Mouse (Mus musculus) lung, embryonic 15.5 days (tissue): Measurements from ENCODE around the gene Trim15. TPM values are rescaled to one million over a fixed set of nuclear protein-coding genes. Genes with fewer than 3 reads are reported as not detected.
"Not testable (repeated sequence)": the region's sequence is repeated elsewhere in the genome, so short reads cannot be mapped to it uniquely, and the experiment has no call there.

Experiments used
- ATAC-seq: fragments of 200-750 bp; cut with Nextera tagmentation; 2 replicates; pipeline ENCODE4 v1.8.0; 2017; ENCODE audit warnings: moderate number of reproducible peaks, borderline replicate concordance; ENCODE audit not compliant: low FRiP score, low TSS enrichment; ENCODE audit errors: extremely low read depth
- H3K27ac ChIP-seq: fragments of 300-500 bp; sonication (generic); 2 replicates; pipeline ENCODE4 v1.5.1; 2015; ENCODE audit warnings: moderate library complexity, mild to moderate bottlenecking, inconsistent platforms
- H3K27me3 ChIP-seq: fragments of 300-500 bp; sonication (generic); 2 replicates; pipeline ENCODE4 v1.6.1; 2015; ENCODE audit warnings: inconsistent platforms
- H3K36me3 ChIP-seq: fragments of 300-500 bp; sonication (generic); 2 replicates; pipeline ENCODE4 v1.6.1; 2015; ENCODE audit warnings: inconsistent platforms
- H3K4me1 ChIP-seq: fragments of 300-500 bp; sonication (generic); 2 replicates; pipeline ENCODE4 v1.6.1; 2015; ENCODE audit warnings: inconsistent platforms
- H3K4me2 ChIP-seq: fragments of 300-500 bp; sonication (generic); 2 replicates; pipeline ENCODE4 v1.6.1; 2015; ENCODE audit warnings: inconsistent platforms, mild to moderate bottlenecking, moderate library complexity
- H3K4me3 ChIP-seq: fragments of 300-500 bp; sonication (generic); 2 replicates; pipeline ENCODE4 v1.5.1; 2015; ENCODE audit warnings: mild to moderate bottlenecking, inconsistent platforms
- H3K9ac ChIP-seq: fragments of 300-500 bp; sonication (generic); 2 replicates; pipeline ENCODE4 v1.6.1; 2015; ENCODE audit warnings: inconsistent platforms
- H3K9me3 ChIP-seq: fragments of 300-500 bp; sonication (generic); 2 replicates; pipeline ENCODE4 v1.6.1; 2016; ENCODE audit warnings: inconsistent platforms
- WGBS: fragments of 180-500 bp; shearing (Covaris S2); methylation state at CpG from one replicate; pipeline ENCODE4 v1.1.7; 2015; 5-methylcytosine and 5-hydroxymethylcytosine counted together
- polyA plus RNA-seq: library from polyadenylated mRNA; unstranded; fragments of >200 nt; fragmentation: Nextera tagmentation; extraction: Ambion mirVana; gene quantifications from 2 replicates; pipeline ENCODE4 v1.2.1, GENCODE M21; 2015

Gene Trim15
- polyA plus RNA-seq, 1 experiment from 2014 or later: 0.14 TPM

GRCm38 (mm10) chr17:36896583-36896982, 29.6 kb upstream of the Trim15 start:
- H3K27me3 ChIP-seq: no peaks in the 10 kb centered on the region
- no peak for ATAC-seq
- no peaks in the 10 kb centered on the region; the same call in 1 of the 2 replicates for H3K4me1 ChIP-seq
- H3K4me2 ChIP-seq: no peak overlapping the region
- H3K27ac ChIP-seq: no peak overlapping the region
- H3K9me3 ChIP-seq: no peaks in the 10 kb centered on the region
- H3K36me3 ChIP-seq: no peaks in the 10 kb centered on the region
- H3K9ac ChIP-seq: no peak overlapping the region
- H3K4me3 ChIP-seq: no peak overlapping the region
- WGBS: 93% methylated on average over 1 of the region's 1 CpGs

- H3K27ac ChIP-seq: no peak overlapping the region
- ATAC-seq: no peak
- no peaks in the 10 kb centered on the region for H3K4me1 ChIP-seq
- no peaks in the 10 kb centered on the region for H3K36me3 ChIP-seq
- no peak overlapping the region for H3K9ac ChIP-seq
- H3K27me3 ChIP-seq: 0 out of 2 replicates have a peak, but pooled peaks cover 4% of the 10 kb centered on the region
- no peaks in the 10 kb centered on the region for H3K9me3 ChIP-seq
- no peak overlapping the region for H3K4me3 ChIP-seq
- 38% methylated on average over 5 of the region's 5 CpGs for WGBS
- no peak overlapping the region for H3K4me2 ChIP-seq
Observed at GRCm38 (mm10) chr17:36893387-36893786, 26.4 kb upstream of the Trim15 start.

DNA sequence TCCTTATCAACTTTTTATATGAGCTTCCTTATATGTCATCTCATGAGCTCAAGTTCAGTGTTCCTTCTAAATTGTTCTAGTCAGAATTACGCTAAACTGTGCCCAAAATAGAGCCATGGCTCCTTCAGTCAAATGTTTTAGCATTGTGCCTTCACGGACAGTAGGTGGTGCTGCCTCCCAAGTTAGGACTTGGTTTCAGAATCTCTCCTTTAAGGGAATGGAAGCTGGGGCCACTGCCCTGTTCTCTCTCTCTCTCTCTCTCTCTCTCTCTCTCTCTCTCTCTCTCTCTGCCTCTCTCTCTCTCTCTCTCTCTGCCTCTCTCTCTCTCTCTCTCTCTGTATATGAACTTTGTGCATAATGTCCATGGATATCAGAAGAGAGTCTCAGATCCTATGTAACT, 25.4 kb upstream of the Trim15 start:
- no peaks in the 10 kb centered on the region for H3K9me3 ChIP-seq
- 9% methylated on average over 2 of the region's 2 CpGs for WGBS
- 0 out of 2 replicates have a peak, but pooled peaks cover 4% of the 10 kb centered on the region for H3K27me3 ChIP-seq
- no peak overlapping the region for H3K4me2 ChIP-seq
- no peak overlapping the region for H3K4me3 ChIP-seq
- H3K36me3 ChIP-seq: no peaks in the 10 kb centered on the region
- no peak overlapping the region for H3K27ac ChIP-seq
- no peak for ATAC-seq
- H3K4me1 ChIP-seq: no peaks in the 10 kb centered on the region
- no peak overlapping the region for H3K9ac ChIP-seq

GRCm38 (mm10) chr17:36891496-36891895, 24.5 kb upstream of the Trim15 start:
- not testable (repeated sequence) for ATAC-seq, H3K4me1 ChIP-seq, H3K36me3 ChIP-seq, H3K9ac ChIP-seq, H3K9me3 ChIP-seq, H3K27me3 ChIP-seq, H3K4me2 ChIP-seq, H3K27ac ChIP-seq, H3K4me3 ChIP-seq
- 94% methylated on average over 1 of the region's 1 CpGs for WGBS

DNA sequence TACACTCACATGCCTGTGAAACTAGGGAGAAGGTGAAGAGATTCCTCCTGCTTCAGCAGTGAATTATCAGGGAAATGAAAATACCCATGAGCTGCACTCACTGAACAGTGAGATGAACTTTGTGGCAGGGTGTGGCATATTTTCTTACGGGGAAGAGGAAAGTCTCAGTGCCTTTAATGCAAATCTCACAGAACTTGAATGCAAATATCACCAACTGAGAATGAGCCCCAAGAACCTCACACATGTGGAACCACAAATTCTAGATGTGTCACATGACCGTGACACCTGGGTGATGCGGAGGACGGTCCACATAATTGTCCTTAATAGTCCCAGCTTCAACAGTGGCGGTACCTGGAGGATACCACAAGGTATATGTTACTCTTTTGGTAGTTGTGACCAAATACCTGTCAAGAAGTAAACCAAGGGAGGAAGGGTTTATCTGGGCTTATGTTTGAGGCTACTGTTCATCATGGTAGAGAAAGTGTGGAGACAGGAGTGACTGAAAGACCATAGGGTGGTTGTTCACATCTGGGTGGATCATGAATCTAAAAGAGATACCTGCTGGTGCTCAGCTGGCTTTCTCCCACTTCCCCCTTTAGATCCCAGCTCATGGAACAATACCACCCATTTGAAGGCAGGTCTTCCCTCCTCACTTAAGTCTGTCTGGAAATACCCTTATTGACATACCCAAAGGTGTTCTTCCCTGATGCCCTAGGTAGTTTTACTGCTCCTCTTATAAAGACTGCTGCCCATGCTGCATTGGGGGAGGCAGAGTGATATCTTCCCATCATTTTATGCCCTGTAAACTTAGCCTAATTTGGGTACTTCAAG, 23.3 kb upstream of the Trim15 start, which contains the start of gene Trim40:
Gene Trim40, minus strand, starts transcription at position 51 of the 831 bp plus-strand sequence.
- ATAC-seq: no peak
- H3K4me1 ChIP-seq: no peaks in the 10 kb centered on the region
- H3K9ac ChIP-seq: no peak within 1 kb of the TSS
- WGBS: 86% methylated on average over 5 of the region's 5 CpGs
- 0 out of 2 replicates have a peak, but pooled peaks cover 4% of the 10 kb centered on the region for H3K27me3 ChIP-seq
- no peaks in the 10 kb centered on the region for H3K9me3 ChIP-seq
- no peak within 1 kb of the TSS for H3K27ac ChIP-seq
- no peak within 1 kb of the TSS for H3K4me3 ChIP-seq
- no peak within 1 kb of the TSS for H3K4me2 ChIP-seq
- no peaks in the 10 kb centered on the region for H3K36me3 ChIP-seq

- no peaks in the 10 kb centered on the region for H3K4me1 ChIP-seq
- no peak overlapping the region for H3K27ac ChIP-seq
- no peak overlapping the region for H3K9ac ChIP-seq
- H3K4me3 ChIP-seq: no peak overlapping the region
- no peak for ATAC-seq
- 83% methylated on average over 12 of the region's 12 CpGs for WGBS
- no peak overlapping the region for H3K4me2 ChIP-seq
- 0 out of 2 replicates have a peak, but pooled peaks cover 4% of the 10 kb centered on the region for H3K27me3 ChIP-seq
- no peaks in the 10 kb centered on the region for H3K9me3 ChIP-seq
- H3K36me3 ChIP-seq: no peaks in the 10 kb centered on the region
Observed at GRCm38 (mm10) chr17:36885132-36885790, 18.3 kb upstream of the Trim15 start.

- H3K4me3 ChIP-seq: no peak overlapping the region
- H3K4me2 ChIP-seq: no peak overlapping the region
- no peaks in the 10 kb centered on the region for H3K27me3 ChIP-seq
- H3K27ac ChIP-seq: no peak overlapping the region
- no peaks in the 10 kb centered on the region for H3K9me3 ChIP-seq
- no peaks in the 10 kb centered on the region for H3K36me3 ChIP-seq
- no peak overlapping the region for H3K9ac ChIP-seq
- peak; percentile 39; the same call in 1 of the 2 replicates for ATAC-seq
- whole genome bisulfite sequencing: 34% methylated on average over 2 of the region's 2 CpGs
- H3K4me1 ChIP-seq: no peaks in the 10 kb centered on the region
Observed at GRCm38 (mm10) chr17:36883350-36883749, 16.3 kb upstream of the Trim15 start.

DNA sequence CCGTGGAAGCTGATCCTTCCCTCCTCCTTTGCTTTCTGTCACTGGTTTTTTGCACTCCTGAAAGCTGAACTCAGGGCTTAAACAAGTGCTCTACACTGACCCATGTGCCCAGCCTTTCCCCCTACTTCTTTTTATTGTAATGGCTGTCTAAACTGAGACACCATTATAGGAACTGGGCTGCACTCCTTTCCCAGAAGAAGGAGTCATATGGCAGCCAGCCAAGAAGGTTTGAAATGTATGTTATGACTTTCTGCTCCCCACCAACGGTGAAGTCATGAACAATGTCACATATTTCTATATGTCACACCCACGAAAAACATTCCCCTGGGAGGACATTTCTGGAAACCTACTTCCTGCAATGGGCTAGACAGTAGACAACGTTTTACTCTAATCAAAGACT, 7.6 kb upstream of the Trim15 start:
- no peak for ATAC-seq
- H3K4me3 ChIP-seq: no peak overlapping the region
- no peak overlapping the region for H3K4me2 ChIP-seq
- no peaks in the 10 kb centered on the region for H3K36me3 ChIP-seq
- 41% methylated on average over 4 of the region's 4 CpGs for WGBS
- H3K4me1 ChIP-seq: no peaks in the 10 kb centered on the region; the same call in 1 of the 2 replicates
- H3K27ac ChIP-seq: no peak overlapping the region
- no peak overlapping the region for H3K9ac ChIP-seq
- H3K27me3 ChIP-seq: no peaks in the 10 kb centered on the region
- H3K9me3 ChIP-seq: no peaks in the 10 kb centered on the region

DNA sequence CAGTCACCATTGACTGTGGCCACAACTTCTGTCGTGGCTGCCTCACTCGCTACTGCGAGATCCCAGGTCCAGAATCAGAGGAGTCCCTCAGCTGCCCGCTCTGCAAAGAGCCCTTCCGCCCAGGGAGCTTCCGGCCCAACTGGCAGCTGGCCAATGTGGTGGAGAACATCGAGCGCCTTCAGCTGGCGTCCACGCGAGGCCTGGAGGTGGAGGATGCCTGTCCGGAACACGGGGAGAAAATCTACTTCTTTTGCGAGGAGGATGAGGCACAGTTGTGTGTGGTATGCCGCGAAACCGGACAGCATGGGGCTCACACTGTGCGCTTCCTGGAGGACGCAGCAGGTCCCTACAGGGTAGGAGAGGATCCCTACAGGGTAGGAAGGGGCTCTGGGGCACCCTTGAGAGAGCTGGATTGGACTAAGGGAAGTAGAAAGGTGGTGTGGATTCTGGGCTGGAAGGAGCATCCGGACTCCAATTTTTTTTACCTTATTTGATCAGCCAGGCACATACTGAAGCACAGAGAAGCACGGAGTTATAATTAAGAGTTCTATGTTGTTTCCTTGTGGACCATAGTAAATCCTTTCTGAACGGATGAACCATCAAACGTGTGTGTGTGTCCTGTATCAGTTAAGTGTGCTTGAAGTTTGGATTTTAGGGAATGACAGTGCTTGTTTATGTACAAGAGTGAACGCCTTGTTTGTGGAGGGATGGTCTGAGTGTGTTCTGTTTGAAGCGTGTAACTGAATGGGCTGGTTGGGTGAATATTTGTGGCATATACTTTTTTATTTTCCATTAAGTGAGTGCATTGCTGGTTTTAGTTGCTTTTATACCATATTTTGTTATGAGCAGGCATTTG, 3.2 kb upstream of the Trim15 start:
- 0 out of 2 replicates have a peak overlapping the region, but pooled peaks have one; percentile 7 for H3K4me3 ChIP-seq
- H3K4me2 ChIP-seq: no peak overlapping the region
- peaks cover 19% of the 10 kb centered on the region for H3K27me3 ChIP-seq
- no peaks in the 10 kb centered on the region for H3K9me3 ChIP-seq
- no peaks in the 10 kb centered on the region for H3K36me3 ChIP-seq
- 57% methylated on average over 25 of the region's 25 CpGs for WGBS
- ATAC-seq: peak; percentile 44; the same call in 1 of the 2 replicates
- no peak overlapping the region for H3K27ac ChIP-seq
- no peak overlapping the region for H3K9ac ChIP-seq
- no peaks in the 10 kb centered on the region; the same call in 1 of the 2 replicates for H3K4me1 ChIP-seq

- Histone ChIP-seq H3K9ac (no peak within 1 kb of the TSS), H3K27ac (no peak within 1 kb of the TSS), H3K4me1 (no peaks in the 10 kb centered on the region; the same call in 1 of the 2 replicates), H3K4me2 (no peak within 1 kb of the TSS), H3K36me3 (no peaks in the 10 kb centered on the region), H3K4me3 (0 out of 2 replicates have a peak within 1 kb of the TSS, but pooled peaks have one; percentile 7), H3K27me3 (peaks cover 26% of the 10 kb centered on the region), H3K9me3 (no peaks in the 10 kb centered on the region)
- ATAC-seq: peak; percentile 55; the same call in 1 of the 2 replicates
- 62% methylated on average over 4 of the region's 4 CpGs for WGBS
Observed at GRCm38 (mm10) chr17:36869284-36869954, 2.4 kb upstream of the Trim15 start, which contains the start of gene Trim10. TSS of gene Trim10 (plus strand) at chr17:36869574.

GRCm38 (mm10) chr17:36868836-36869235, 1.8 kb upstream of the Trim15 start:
- no peak overlapping the region for H3K4me3 ChIP-seq
- no peak overlapping the region for H3K9ac ChIP-seq
- no peak overlapping the region for H3K4me2 ChIP-seq
- WGBS: 66% methylated on average over 2 of the region's 2 CpGs
- no peaks in the 10 kb centered on the region; the same call in 1 of the 2 replicates for H3K4me1 ChIP-seq
- H3K36me3 ChIP-seq: no peaks in the 10 kb centered on the region
- ATAC-seq: no peak
- H3K27me3 ChIP-seq: peaks cover 26% of the 10 kb centered on the region
- no peaks in the 10 kb centered on the region for H3K9me3 ChIP-seq
- no peak overlapping the region for H3K27ac ChIP-seq
